Mouse (Mus musculus): ENCODE data around the gene Ankrd54.
"Not testable (repeated sequence)": the region's sequence is repeated elsewhere in the genome, so short reads cannot be mapped to it uniquely, and the experiment has no call there.

Gene Ankrd54

GRCm38 (mm10) chr15:79042721-79043491 is 19.8 kb downstream of the Ankrd54 start:
- in situ Hi-C loops (cut with MboI, MseI): no loop called here

- in situ Hi-C loops (cut with MboI, MseI): no loop called here
Measured at GRCm38 (mm10) chr15:79041585-79041984, 21.1 kb downstream of the Ankrd54 start, which contains the start of gene Galr3. Galr3 (plus strand) TSS chr15:79041885.

- in situ Hi-C loops (cut with MboI, MseI): no loop called here
Measured at GRCm38 (mm10) chr15:79040501-79041416, 21.9 kb downstream of the Ankrd54 start.

GRCm38 (mm10) chr15:79038853-79039252 is 23.8 kb downstream of the Ankrd54 start:
- in situ Hi-C loops (cut with MboI, MseI): loop anchor here (5.0 kb wide), 1 partner anchor 33 kb away; no protein-coding TSS in a partner anchor

- in situ Hi-C loops (cut with MboI, MseI): loop anchor here (5.0 kb wide), 1 partner anchor 34 kb away; no protein-coding TSS in a partner anchor
Measured at GRCm38 (mm10) chr15:79038331-79038730, 24.4 kb downstream of the Ankrd54 start.

- in situ Hi-C loops (cut with MboI, MseI): loop anchor here (5.0 kb wide), 1 partner anchor 34 kb away; no protein-coding TSS in a partner anchor
Measured at GRCm38 (mm10) chr15:79037913-79038328, 24.8 kb downstream of the Ankrd54 start.

- in situ Hi-C loops (cut with MboI, MseI): not testable (repeated sequence)
Measured at GRCm38 (mm10) chr15:79031908-79032307, 30.8 kb downstream of the Ankrd54 start.

- in situ Hi-C loops (cut with MboI, MseI): no loop called here
Measured at GRCm38 (mm10) chr15:79030551-79031435, 31.9 kb downstream of the Ankrd54 start.

- in situ Hi-C loops (cut with MboI, MseI): no loop called here
Measured at GRCm38 (mm10) chr15:79029519-79030241, 33.0 kb downstream of the Ankrd54 start.

GRCm38 (mm10) chr15:79028823-79029484 is 33.7 kb downstream of the Ankrd54 start:
- in situ Hi-C loops (cut with MboI, MseI): no loop called here

- in situ Hi-C loops (cut with MboI, MseI): no loop called here
Measured at GRCm38 (mm10) chr15:79028237-79028738, 34.4 kb downstream of the Ankrd54 start, which contains the start of gene H1f0. H1f0 (plus strand) TSS chr15:79028450.

- in situ Hi-C loops (cut with MboI, MseI): no loop called here
Measured at GRCm38 (mm10) chr15:79027291-79028205, 35.1 kb downstream of the Ankrd54 start.

- in situ Hi-C loops (cut with MboI, MseI): no loop called here
Measured at GRCm38 (mm10) chr15:79026511-79027290, 36.0 kb downstream of the Ankrd54 start.

GRCm38 (mm10) chr15:79025687-79026308 is 36.9 kb downstream of the Ankrd54 start:
- in situ Hi-C loops (cut with MboI, MseI): no loop called here

- in situ Hi-C loops (cut with MboI, MseI): no loop called here
Measured at GRCm38 (mm10) chr15:79023366-79023765, 39.3 kb downstream of the Ankrd54 start.

GRCm38 (mm10) chr15:79022671-79023230 is 39.9 kb downstream of the Ankrd54 start:
- in situ Hi-C loops (cut with MboI, MseI): no loop called here

GRCm38 (mm10) chr15:79018886-79019285 is 43.8 kb downstream of the Ankrd54 start:
- in situ Hi-C loops (cut with MboI, MseI): no loop called here
